Mouse (Mus musculus): Measurements from ENCODE around the gene Pfkp.

DNA sequence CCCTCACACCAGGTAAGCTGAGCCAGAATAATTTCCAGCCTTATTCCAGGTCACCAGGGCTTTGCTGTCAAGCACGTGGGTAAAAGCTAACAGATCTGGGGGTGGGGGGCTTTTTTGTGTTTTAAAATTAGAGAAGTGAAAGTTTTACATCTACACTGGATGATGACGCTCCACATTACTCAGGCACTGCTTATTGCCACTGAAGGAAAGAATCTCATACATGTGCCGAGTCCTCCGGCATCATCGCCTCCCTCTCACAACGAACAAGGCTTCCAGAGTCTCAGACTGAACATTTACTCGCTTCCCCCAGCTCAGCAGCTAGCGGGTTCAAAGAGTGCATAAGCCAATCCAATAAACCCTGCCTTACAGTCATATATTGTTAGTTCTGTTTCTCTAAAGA is 16.1 kb downstream of the Pfkp start:
- TF ChIP-seq POLR2A (IDR thresholded peaks at IDR 0.05; ENCODE audit: low read depth, low read length) (no peak), CTCF (conservative IDR thresholded peaks at IDR 0.05; ENCODE audit: insufficient read depth, insufficient read length, low read depth, low read length) (no peak)

Measured in kidney, adult 2 months (tissue).